Mouse (Mus musculus) lung, embryonic 14.5 days (tissue): ENCODE results near the gene Pef1. TPM values are rescaled to one million over a fixed set of nuclear protein-coding genes. Genes with fewer than 3 reads are reported as not detected.

Experiments used
- ATAC-seq: fragments of 200-750 bp; cut with Nextera tagmentation; 2 replicates; pipeline ENCODE4 v1.8.0; 2017; ENCODE audit warnings: mild to moderate bottlenecking, moderate TSS enrichment, moderate library complexity; ENCODE audit not compliant: insufficient read depth
- DNase-seq: peaks from one replicate; pipeline ENCODE4 v3.0.0-alpha.2; 2015
- H3K27ac ChIP-seq: fragments of 300-500 bp; sonication (generic); 2 replicates; pipeline ENCODE4 v1.5.1; 2014; ENCODE audit warnings: low read depth, mild to moderate bottlenecking, moderate library complexity
- H3K27me3 ChIP-seq: fragments of 300-500 bp; sonication (generic); 2 replicates; pipeline ENCODE4 v1.6.1; 2014; ENCODE audit warnings: low read length, control low read depth; ENCODE audit not compliant: insufficient read depth
- H3K36me3 ChIP-seq: fragments of 300-500 bp; sonication (generic); 2 replicates; pipeline ENCODE4 v1.6.1; 2014; ENCODE audit warnings: control low read depth; ENCODE audit not compliant: insufficient read depth
- H3K4me1 ChIP-seq: fragments of 300-500 bp; sonication (generic); 2 replicates; pipeline ENCODE4 v1.6.1; 2014; ENCODE audit warnings: antibody characterized with exemption, control low read depth; ENCODE audit not compliant: insufficient read depth
- H3K4me2 ChIP-seq: fragments of 300-500 bp; sonication (generic); 2 replicates; pipeline ENCODE4 v1.6.1; 2014; ENCODE audit warnings: mild to moderate bottlenecking
- H3K4me3 ChIP-seq: fragments of 300-500 bp; sonication (generic); 2 replicates; pipeline ENCODE4 v1.5.1; 2014; ENCODE audit warnings: low read depth, low read length
- H3K9ac ChIP-seq: fragments of 300-500 bp; sonication (generic); 2 replicates; pipeline ENCODE4 v1.6.1; 2014
- H3K9me3 ChIP-seq: fragments of 300-500 bp; sonication (generic); 2 replicates; pipeline ENCODE4 v1.6.1; 2016; ENCODE audit warnings: low read depth, low read length, control low read depth
- CTCF ChIP-seq: IDR thresholded peaks from 2 replicates; pipeline ENCODE4 v1.5.1; 2016; ENCODE audit warnings: antibody characterized with exemption, low read depth
- WGBS: fragments of 180-500 bp; shearing (Covaris S2); extraction: QIAGEN DNeasy Blood & Tissue Kit; methylation state at CpG from one replicate; pipeline ENCODE4 v1.1.7; 2014; 5-methylcytosine and 5-hydroxymethylcytosine counted together
- polyA plus RNA-seq: library from polyadenylated mRNA; unstranded; fragments of >200 nt; fragmentation: Nextera tagmentation; extraction: Ambion mirVana; gene quantifications from 2 replicates; pipeline ENCODE4 v1.2.1, GENCODE M21; 2014

The Pef1 gene
- polyA plus RNA-seq, 1 experiment from 2014 or later = 69.4 TPM

- H3K4me1 ChIP-seq = no peaks in the 10 kb centered on the region
- H3K9ac ChIP-seq = no peak overlapping the region
- no peaks in the 10 kb centered on the region for H3K36me3 ChIP-seq
- H3K4me3 ChIP-seq = no peak overlapping the region
- DNase-seq (no peak), ATAC-seq (no peak)
- H3K27me3 ChIP-seq = no peaks in the 10 kb centered on the region
- TF ChIP-seq CTCF = no peak
- WGBS = 48% methylated on average over 17 of the region's 17 CpGs
- H3K9me3 ChIP-seq = no peaks in the 10 kb centered on the region
- no peak overlapping the region for H3K27ac ChIP-seq
- no peak overlapping the region for H3K4me2 ChIP-seq
Observed at GRCm38 (mm10) chr4:130078816-130079485, 23.4 kb upstream of the Pef1 start.

GRCm38 (mm10) chr4:130079521-130079920 lies 22.8 kb upstream of the Pef1 start:
- Histone ChIP-seq H3K9me3 (no peaks in the 10 kb centered on the region), H3K4me1 (no peaks in the 10 kb centered on the region), H3K27ac (no peak overlapping the region), H3K4me2 (no peak overlapping the region), H3K4me3 (no peak overlapping the region), H3K9ac (no peak overlapping the region), H3K36me3 (no peaks in the 10 kb centered on the region), H3K27me3 (no peaks in the 10 kb centered on the region)
- no peak for ATAC-seq
- TF ChIP-seq CTCF = no peak
- 59% methylated on average over 3 of the region's 3 CpGs for WGBS
- no peak for DNase-seq

GRCm38 (mm10) chr4:130081345-130082190 lies 20.8 kb upstream of the Pef1 start:
- Histone ChIP-seq H3K4me1 (no peaks in the 10 kb centered on the region), H3K36me3 (no peaks in the 10 kb centered on the region), H3K27me3 (no peaks in the 10 kb centered on the region), H3K9me3 (no peaks in the 10 kb centered on the region), H3K9ac (no peak overlapping the region), H3K27ac (no peak overlapping the region), H3K4me3 (no peak overlapping the region), H3K4me2 (no peak overlapping the region)
- ATAC-seq = no peak
- no peak for DNase-seq
- WGBS = 65% methylated on average over 19 of the region's 19 CpGs
- no peak for TF ChIP-seq CTCF

- no peaks in the 10 kb centered on the region for H3K36me3 ChIP-seq
- ATAC-seq = no peak
Observed at GRCm38 (mm10) chr4:130082211-130082610, 20.1 kb upstream of the Pef1 start.

GRCm38 (mm10) chr4:130084331-130084945 lies 17.9 kb upstream of the Pef1 start:
- no peaks in the 10 kb centered on the region for H3K9me3 ChIP-seq
- no peak for TF ChIP-seq CTCF
- WGBS = 52% methylated on average over 7 of the region's 7 CpGs
- H3K4me2 ChIP-seq = no peak overlapping the region
- no peak overlapping the region for H3K9ac ChIP-seq
- H3K27me3 ChIP-seq = no peaks in the 10 kb centered on the region
- no peaks in the 10 kb centered on the region for H3K36me3 ChIP-seq
- DNase-seq (peak; percentile 28), ATAC-seq (no peak)
- no peaks in the 10 kb centered on the region for H3K4me1 ChIP-seq
- no peak overlapping the region for H3K27ac ChIP-seq
- H3K4me3 ChIP-seq = no peak overlapping the region

More at GRCm38 (mm10) chr4:130082211-130082610, 20.1 kb upstream of the Pef1 start:
- Histone ChIP-seq H3K27ac (no peak overlapping the region), H3K9ac (no peak overlapping the region), H3K27me3 (no peaks in the 10 kb centered on the region), H3K4me2 (no peak overlapping the region), H3K4me1 (no peaks in the 10 kb centered on the region), H3K4me3 (no peak overlapping the region), H3K9me3 (no peaks in the 10 kb centered on the region)
- WGBS = 46% methylated on average over 9 of the region's 9 CpGs
- TF ChIP-seq CTCF = no peak
- DNase-seq = no peak

- H3K4me3 ChIP-seq = no peak overlapping the region
- no peaks in the 10 kb centered on the region for H3K4me1 ChIP-seq
- H3K4me2 ChIP-seq = no peak overlapping the region
- H3K27me3 ChIP-seq = no peaks in the 10 kb centered on the region
- DNase-seq (peak; percentile 36), ATAC-seq (no peak)
- H3K9me3 ChIP-seq = no peaks in the 10 kb centered on the region
- 52% methylated on average over 12 of the region's 12 CpGs for WGBS
- no peak overlapping the region for H3K27ac ChIP-seq
- no peak for TF ChIP-seq CTCF
- no peak overlapping the region for H3K9ac ChIP-seq
- no peaks in the 10 kb centered on the region; the same call in 1 of the 2 replicates for H3K36me3 ChIP-seq
Observed at GRCm38 (mm10) chr4:130085246-130085820, 17.0 kb upstream of the Pef1 start.
